Mouse (Mus musculus) CH12.LX (cell line): ENCODE data around the gene Ass1. TPM values are rescaled to one million over a fixed set of nuclear protein-coding genes. Genes with fewer than 3 reads are reported as not detected.
A peak's percentile ranks its signal among the peaks of the same experiment; 100 is the strongest.

ENCODE experiments used
- DNase-seq: peaks from one replicate; pipeline ENCODE4 v3.0.0-alpha.2; 2013; ENCODE audit errors: extremely low read depth
- H3K27ac ChIP-seq: 2 replicates; pipeline ENCODE4 v1.5.1; 2012; ENCODE audit warnings: low read depth, mild to moderate bottlenecking, control low read depth, moderate library complexity; ENCODE audit not compliant: insufficient read depth
- H3K27me3 ChIP-seq: replicated peaks from 2 replicates; pipeline ENCODE3; 2012; ENCODE audit warnings: inconsistent platforms
- H3K36me3 ChIP-seq, 2 experiments: replicated peaks in 1 of 2; 2 replicates each; pipeline versions ENCODE3 to v1.6.1; 2012; ENCODE audit warnings: inconsistent platforms in 1 of 2, low read length in 1 of 2, mild to moderate bottlenecking in 1 of 2, mixed read lengths in 1 of 2, moderate library complexity in 1 of 2; ENCODE audit not compliant: control insufficient read depth in 1 of 2, insufficient read depth in 1 of 2
- H3K4me1 ChIP-seq, 2 experiments: 2 replicates each; pipeline ENCODE4 v1.6.1; 2012; ENCODE audit warnings: inconsistent platforms in 1 of 2, moderate library complexity in 1 of 2; ENCODE audit not compliant: insufficient read depth in 2 of 2, control insufficient read depth in 1 of 2
- H3K4me2 ChIP-seq: 2 replicates; pipeline ENCODE4 v1.6.1; 2012; ENCODE audit warnings: low read depth, mild to moderate bottlenecking, control low read depth; ENCODE audit not compliant: poor library complexity, insufficient read depth, severe bottlenecking
- H3K4me3 ChIP-seq, 3 experiments: fragments of 150-350 bp in 1 of 3; sonication (generic) in 1 of 3; replicated peaks in 1 of 3; 2 replicates each; pipeline versions ENCODE3 to v1.5.1; 2011 to 2012; ENCODE audit warnings: low read depth in 2 of 3, low read length in 2 of 3, mild to moderate bottlenecking in 2 of 3, moderate library complexity in 2 of 3, control low read depth in 1 of 3, improper control_type of control experiment in 1 of 3, inconsistent platforms in 1 of 3, mixed read lengths in 1 of 3; ENCODE audit not compliant: poor library complexity in 1 of 3
- H3K79me2 ChIP-seq: replicated peaks from 2 replicates; pipeline ENCODE4 v1.6.1; 2012; ENCODE audit warnings: mild to moderate bottlenecking, moderate library complexity; ENCODE audit not compliant: control insufficient read depth, poor library complexity, insufficient read depth, severe bottlenecking; ENCODE audit errors: extremely low read depth
- H3K9ac ChIP-seq: 2 replicates; pipeline ENCODE4 v1.6.1; 2012; ENCODE audit warnings: low read depth, mild to moderate bottlenecking, control low read depth, moderate library complexity; ENCODE audit not compliant: insufficient read depth
- H3K9me3 ChIP-seq: replicated peaks from 2 replicates; pipeline ENCODE3; 2012; ENCODE audit warnings: low read length, inconsistent platforms, mixed read lengths
- BHLHE40 ChIP-seq: IDR thresholded peaks from 2 replicates; pipeline ENCODE4 v1.6.1; 2011; ENCODE audit warnings: mild to moderate bottlenecking, low read depth, low read length, improper control_type of control experiment
- CHD1 ChIP-seq: IDR thresholded peaks from 2 replicates; pipeline ENCODE4 v1.6.1; 2012; ENCODE audit warnings: low read depth, low read length, improper control_type of control experiment, inconsistent platforms
- E2F4 ChIP-seq: IDR thresholded peaks from 2 replicates; pipeline ENCODE4 v1.6.1; 2011; ENCODE audit warnings: low read depth, low read length, improper control_type of control experiment; ENCODE audit not compliant: insufficient replicate concordance
- HCFC1 ChIP-seq: IDR thresholded peaks from 2 replicates; pipeline ENCODE4 v1.6.1; 2012; ENCODE audit warnings: low read depth, mild to moderate bottlenecking, inconsistent platforms, low read length, improper control_type of control experiment
- IRF4 ChIP-seq: IDR thresholded peaks from 2 replicates; pipeline ENCODE4 v1.6.1; 2014; ENCODE audit warnings: low read depth, mild to moderate bottlenecking, inconsistent platforms, low read length, improper control_type of control experiment
- JUND ChIP-seq: conservative IDR thresholded peaks from 2 replicates; pipeline ENCODE4 v1.6.1; 2011; ENCODE audit warnings: low read depth, low read length, improper control_type of control experiment
- KAT2A ChIP-seq: IDR thresholded peaks from 2 replicates; pipeline ENCODE4 v1.6.1; 2012; ENCODE audit warnings: low read length, improper control_type of control experiment, inconsistent platforms; ENCODE audit not compliant: insufficient replicate concordance
- MAFK ChIP-seq: IDR thresholded peaks from 2 replicates; pipeline ENCODE4 v1.6.1; 2011; ENCODE audit warnings: low read length, improper control_type of control experiment; ENCODE audit not compliant: insufficient replicate concordance
- MAZ ChIP-seq: IDR thresholded peaks from 2 replicates; pipeline ENCODE4 v1.6.1; 2012; ENCODE audit warnings: low read depth, mild to moderate bottlenecking, inconsistent platforms, low read length, improper control_type of control experiment, moderate library complexity
- MYC ChIP-seq: IDR thresholded peaks from 2 replicates; pipeline ENCODE4 v1.6.1; 2011; ENCODE audit warnings: low read depth, mild to moderate bottlenecking, improper control_type of control experiment, low read length
- NELFE ChIP-seq: IDR thresholded peaks from 2 replicates; pipeline ENCODE4 v1.6.1; 2011; ENCODE audit warnings: low read depth, low read length, improper control_type of control experiment
- NRF1 ChIP-seq: IDR thresholded peaks from 2 replicates; pipeline ENCODE4 v1.6.1; 2014; ENCODE audit warnings: low read depth, mild to moderate bottlenecking, inconsistent platforms, low read length, improper control_type of control experiment, moderate library complexity
- POLR2AphosphoS2 ChIP-seq: IDR thresholded peaks from 2 replicates; pipeline ENCODE4 v1.6.1; 2011; ENCODE audit warnings: low read depth, low read length, improper control_type of control experiment
- RCOR1 ChIP-seq: conservative IDR thresholded peaks from 2 replicates; pipeline ENCODE4 v1.6.1; 2012; ENCODE audit warnings: low read depth, mild to moderate bottlenecking, inconsistent platforms, low read length, improper control_type of control experiment
- SIN3A ChIP-seq: IDR thresholded peaks from 2 replicates; pipeline ENCODE4 v1.6.1; 2012; ENCODE audit warnings: low read length, improper control_type of control experiment, inconsistent platforms
- SMC3 ChIP-seq: IDR thresholded peaks from 2 replicates; pipeline ENCODE4 v1.6.1; 2011; ENCODE audit warnings: low read depth, low read length, improper control_type of control experiment
- USF2 ChIP-seq: conservative IDR thresholded peaks from 2 replicates; pipeline ENCODE4 v1.6.1; 2011; ENCODE audit warnings: low read depth, low read length, improper control_type of control experiment
- ZMIZ1 ChIP-seq: IDR thresholded peaks from 2 replicates; pipeline ENCODE4 v1.6.1; 2012; ENCODE audit warnings: low read depth, mild to moderate bottlenecking, inconsistent platforms, low read length, improper control_type of control experiment
- dilution Hi-C: fragments of 300-500 bp; cut with MboI; formaldehyde crosslinking; loops from 2 replicates; pipeline ENCODE4 v1.14.3; 2020; ENCODE audit warnings: low sequenced_read_pairs; ENCODE audit not compliant: extremely low pct_unique_long_range_greater_than_20kb, extremely low pct_ligation_motif_present
- in situ Hi-C: fragments of 300-500 bp; cut with MboI; formaldehyde crosslinking; loops from 3 replicates; pipeline ENCODE4 v1.14.3; 2019; ENCODE audit warnings: low sequenced_read_pairs, low pct_ligation_motif_present, low pct_unique_long_range_greater_than_20kb, mixed read lengths
- polyA plus RNA-seq: library from polyadenylated mRNA; unstranded; fragments of >175 nt; gene quantifications from 2 replicates; pipeline ENCODE4 v1.2.1, GENCODE M21; 2012; ENCODE audit warnings: low read depth; ENCODE audit not compliant: insufficient read length
- total RNA-seq, 2 experiments: library from RNA; depleted of rRNA; stranded (reverse); fragments of 300-350 nt in 1 of 2; fragments of >200 nt in 1 of 2; gene quantifications; 2 replicates each; pipeline ENCODE4 v1.2.3; 2012 to 2014

Gene Ass1
- total and polyA plus RNA-seq, 3 experiments = 45.1 to 211 (median 87.8) TPM

- dilution Hi-C loops = no loop called here
These were observed 20.6 kb upstream of the Ass1 start for GRCm38 (mm10) chr2:31449441-31449815.

GRCm38 (mm10) chr2:31449902-31450301 lies 20.1 kb upstream of the Ass1 start:
- dilution Hi-C loops = no loop called here
- no peaks in the 10 kb centered on the region for H3K9me3 ChIP-seq
- no peak overlapping the region for H3K9ac ChIP-seq
- H3K4me2 ChIP-seq = no peak overlapping the region
- peaks cover 2% of the 10 kb centered on the region for H3K79me2 ChIP-seq
- peak overlapping the region in 1 of 3 experiments; percentile 32 for H3K4me3 ChIP-seq
- no peak overlapping the region for H3K27ac ChIP-seq
- H3K36me3 ChIP-seq = peaks cover 12 to 39% of the 10 kb centered on the region in 2 experiments
- no peaks in the 10 kb centered on the region for H3K27me3 ChIP-seq
- in situ Hi-C loops = loop anchor here (25.0 kb wide), 1 partner anchor 388 kb away; no protein-coding TSS in a partner anchor
- DNase-seq = no peak
- H3K4me1 ChIP-seq = peaks cover 40 to 85% of the 10 kb centered on the region in 2 experiments
- TF ChIP-seq POLR2AphosphoS2 = 0 out of 2 replicates have a peak, but pooled peaks have one; percentile 12
- no peak for TF ChIP-seq BHLHE40
- TF ChIP-seq, all 38 proteins: peak for 1

More at GRCm38 (mm10) chr2:31449441-31449815, 20.6 kb upstream of the Ass1 start:
- H3K4me3 ChIP-seq = no peak overlapping the region
- no peak overlapping the region for H3K9ac ChIP-seq
- DNase-seq = no peak
- H3K27ac ChIP-seq = no peak overlapping the region
- H3K4me1 ChIP-seq = peaks cover 40 to 88% of the 10 kb centered on the region in 2 experiments
- H3K79me2 ChIP-seq = no peaks in the 10 kb centered on the region; the same call in 1 of the 2 replicates
- in situ Hi-C loops = no loop called here
- H3K36me3 ChIP-seq = peaks cover 12 to 41% of the 10 kb centered on the region in 2 experiments
- H3K27me3 ChIP-seq = no peaks in the 10 kb centered on the region
- H3K4me2 ChIP-seq = no peak overlapping the region
- TF ChIP-seq CHD1 = no peak
- TF ChIP-seq POLR2AphosphoS2 = 0 out of 2 replicates have a peak, but pooled peaks have one; percentile 18
- H3K9me3 ChIP-seq = no peaks in the 10 kb centered on the region

GRCm38 (mm10) chr2:31450661-31451060 lies 19.3 kb upstream of the Ass1 start:
- Histone ChIP-seq H3K79me2 (peaks cover 5% of the 10 kb centered on the region), H3K4me1 (peaks cover 37 to 79% of the 10 kb centered on the region in 2 experiments), H3K27ac (no peak overlapping the region), H3K4me3 (no peak overlapping the region), H3K27me3 (no peaks in the 10 kb centered on the region), H3K4me2 (no peak overlapping the region), H3K9me3 (no peaks in the 10 kb centered on the region), H3K36me3 (peaks cover 12 to 37% of the 10 kb centered on the region in 2 experiments), H3K9ac (no peak overlapping the region)
- no peak for DNase-seq
- no peak for TF ChIP-seq JUND
- TF ChIP-seq IRF4 = no peak
- TF ChIP-seq BHLHE40 = no peak
- TF ChIP-seq NRF1 = no peak
- TF ChIP-seq ZMIZ1 = no peak
- TF ChIP-seq SMC3 = no peak
- no peak for TF ChIP-seq MAZ
- no peak for TF ChIP-seq RCOR1
- TF ChIP-seq HCFC1 = no peak
- TF ChIP-seq USF2 = no peak
- no peak for TF ChIP-seq NELFE
- TF ChIP-seq SIN3A = no peak
- TF ChIP-seq KAT2A = no peak
- TF ChIP-seq MAFK = no peak
- TF ChIP-seq MYC = no peak
- TF ChIP-seq E2F4 = no peak
- in situ Hi-C loops = loop anchor here (25.0 kb wide), 1 partner anchor 388 kb away; no protein-coding TSS in a partner anchor
- dilution Hi-C loops = no loop called here
